Mouse (Mus musculus): ENCODE data around the gene Polr3h. TPM values are rescaled to one million over a fixed set of nuclear protein-coding genes. Genes with fewer than 3 reads are reported as not detected.

Gene Polr3h
- polyA plus RNA-seq, 1 experiment from 2014 or later = 76.8 TPM

DNA sequence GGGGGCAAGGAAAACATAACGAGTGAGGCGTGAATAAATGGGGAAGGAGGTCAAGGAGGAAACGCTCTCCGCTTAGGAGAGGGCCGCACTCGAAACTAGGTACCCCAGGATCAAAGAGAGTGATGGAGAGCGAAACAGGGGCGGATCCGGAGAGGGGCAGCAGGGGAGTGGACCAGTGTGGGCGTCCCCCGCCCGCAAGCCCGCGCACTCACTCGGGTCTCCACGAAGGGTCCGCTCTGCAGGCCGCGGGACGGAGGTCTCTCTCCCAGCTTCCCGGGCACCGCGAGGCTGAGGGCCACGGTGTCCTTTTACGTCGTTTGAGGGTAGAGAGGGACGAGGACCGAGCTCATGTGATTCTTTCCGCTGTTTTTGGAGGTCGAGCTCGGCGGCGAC is 68.3 kb downstream of the Polr3h start:
- WGBS = under 1% methylated on average over 33 of the region's 33 CpGs
- Histone ChIP-seq H3K4me3 (peak overlapping the region; percentile 92), H3K27ac (peak overlapping the region; percentile 95), H3K9me3 (no peaks in the 10 kb centered on the region), H3K4me1 (replicated peaks) (peaks cover 38% of the 10 kb centered on the region), H3K9ac (peak overlapping the region; percentile 88), H3K27me3 (no peaks in the 10 kb centered on the region), H3K4me2 (peak overlapping the region; percentile 95), H3K36me3 (0 out of 2 replicates have a peak, but pooled peaks cover 4% of the 10 kb centered on the region)
- ATAC-seq (ENCODE audit: low FRiP score) = no peak

- H3K9ac ChIP-seq = peak overlapping the region; percentile 88
- peak overlapping the region; percentile 92 for H3K4me3 ChIP-seq
- ATAC-seq (ENCODE audit: low FRiP score) = no peak
- peak overlapping the region; percentile 95 for H3K27ac ChIP-seq
- 2% methylated on average over 14 of the region's 14 CpGs for WGBS
- H3K9me3 ChIP-seq = no peaks in the 10 kb centered on the region
- H3K36me3 ChIP-seq = 0 out of 2 replicates have a peak, but pooled peaks cover 6% of the 10 kb centered on the region
- H3K4me2 ChIP-seq = peak overlapping the region; percentile 95
- H3K4me1 ChIP-seq (replicated peaks) = peaks cover 38% of the 10 kb centered on the region
- no peaks in the 10 kb centered on the region for H3K27me3 ChIP-seq
These were observed 68.9 kb downstream of the Polr3h start for GRCm38 (mm10) chr15:81856938-81857723.

DNA sequence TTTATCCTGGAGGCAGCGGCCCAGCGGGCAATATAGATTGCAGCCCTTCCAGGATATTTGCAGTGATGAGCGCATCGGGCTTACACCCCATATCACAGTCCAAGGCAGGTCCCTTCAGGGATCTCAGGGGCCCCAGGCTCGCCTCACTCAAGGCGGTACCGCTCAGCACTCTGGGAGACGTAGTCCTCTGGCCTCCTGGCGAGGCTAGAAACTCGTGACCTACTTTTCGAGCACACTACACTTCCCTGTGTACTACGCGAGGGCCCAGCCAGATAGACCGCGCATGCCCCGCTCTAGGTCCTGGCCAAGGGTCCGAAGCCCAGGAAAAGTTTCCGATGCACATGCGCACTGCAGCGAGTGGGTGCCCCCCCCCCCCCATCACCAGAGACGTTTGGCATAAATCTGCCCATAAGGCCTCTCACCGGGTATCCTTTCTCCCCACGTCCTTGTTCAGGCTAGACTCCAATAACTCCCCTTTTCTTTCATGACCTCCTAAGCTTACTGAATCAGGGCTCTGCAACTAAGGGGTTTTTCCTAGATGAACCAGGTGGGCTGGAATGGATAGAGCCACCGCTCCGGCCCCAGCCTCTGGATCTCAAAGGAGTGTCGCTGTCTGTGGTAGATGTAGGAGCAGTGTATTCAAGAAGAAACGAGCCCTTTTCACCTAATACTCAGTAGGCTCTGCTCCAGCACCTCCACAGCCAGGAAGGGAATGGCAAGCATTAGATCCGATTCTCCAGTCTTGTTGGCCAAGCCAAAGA is 69.8 kb downstream of the Polr3h start:
- Histone ChIP-seq H3K4me3 (peak overlapping the region; percentile 92), H3K9me3 (no peaks in the 10 kb centered on the region), H3K9ac (peak overlapping the region; percentile 88), H3K27me3 (no peaks in the 10 kb centered on the region), H3K4me2 (peak overlapping the region; percentile 95), H3K4me1 (replicated peaks) (peaks cover 38% of the 10 kb centered on the region), H3K27ac (peak overlapping the region; percentile 95), H3K36me3 (peaks cover 16% of the 10 kb centered on the region)
- ATAC-seq (ENCODE audit: low FRiP score) = peak; percentile 88
- WGBS = under 1% methylated on average over 28 of the region's 28 CpGs

- H3K4me3 ChIP-seq = no peak overlapping the region
- H3K4me2 ChIP-seq = no peak overlapping the region
- no peak overlapping the region for H3K9ac ChIP-seq
- H3K27me3 ChIP-seq = no peaks in the 10 kb centered on the region
- no peak for ATAC-seq (ENCODE audit: low FRiP score)
- H3K27ac ChIP-seq = no peak overlapping the region
- H3K36me3 ChIP-seq = peaks cover 40% of the 10 kb centered on the region
- H3K4me1 ChIP-seq (replicated peaks) = peaks cover 21% of the 10 kb centered on the region
- H3K9me3 ChIP-seq = no peaks in the 10 kb centered on the region
- WGBS = 95% methylated on average over 7 of the region's 7 CpGs
These were observed 73.0 kb downstream of the Polr3h start for GRCm38 (mm10) chr15:81853081-81853480.

- H3K4me3 ChIP-seq = no peak overlapping the region
- H3K27ac ChIP-seq = no peak overlapping the region
- H3K4me1 ChIP-seq (replicated peaks) = peaks cover 21% of the 10 kb centered on the region
- no peak for ATAC-seq (ENCODE audit: low FRiP score)
- H3K9me3 ChIP-seq = no peaks in the 10 kb centered on the region
- H3K36me3 ChIP-seq = peaks cover 45% of the 10 kb centered on the region
- H3K9ac ChIP-seq = no peak overlapping the region
- 92% methylated on average over 9 of the region's 9 CpGs for WGBS
- no peaks in the 10 kb centered on the region for H3K27me3 ChIP-seq
- no peak overlapping the region for H3K4me2 ChIP-seq
These were observed 73.5 kb downstream of the Polr3h start for GRCm38 (mm10) chr15:81852411-81853000.

GRCm38 (mm10) chr15:81851375-81851774 is 74.7 kb downstream of the Polr3h start:
- 97% methylated on average over 15 of the region's 15 CpGs for WGBS
- Histone ChIP-seq H3K9me3 (no peaks in the 10 kb centered on the region), H3K4me3 (no peak overlapping the region), H3K4me1 (replicated peaks) (peaks cover 10% of the 10 kb centered on the region), H3K4me2 (no peak overlapping the region), H3K27ac (no peak overlapping the region), H3K27me3 (no peaks in the 10 kb centered on the region), H3K9ac (no peak overlapping the region), H3K36me3 (peaks cover 51% of the 10 kb centered on the region)
- ATAC-seq (ENCODE audit: low FRiP score) = no peak

DNA sequence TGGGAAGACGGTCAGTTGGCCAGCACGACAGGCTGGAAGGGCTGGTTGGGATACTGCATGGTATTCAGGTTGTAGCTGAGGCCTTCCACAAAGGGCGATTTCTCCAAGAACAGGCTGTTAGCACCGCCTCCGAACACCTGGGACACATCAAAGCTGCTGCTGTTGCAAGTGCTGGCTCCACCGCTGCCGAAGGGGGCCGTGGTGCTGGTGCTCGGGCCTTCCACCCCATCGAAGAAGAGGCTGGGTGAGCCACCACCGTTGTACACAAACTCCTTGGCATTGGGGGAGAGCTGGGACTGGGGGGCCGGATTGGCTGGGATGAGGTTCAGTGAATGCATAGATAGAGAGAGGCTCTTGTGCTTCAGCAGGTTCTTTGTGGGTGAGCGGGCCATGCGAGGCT is 75.3 kb downstream of the Polr3h start:
- 88% methylated on average over 14 of the region's 14 CpGs for WGBS

GRCm38 (mm10) chr15:81849104-81849503 is 76.9 kb downstream of the Polr3h start:
- no peak overlapping the region for H3K27ac ChIP-seq
- no peaks in the 10 kb centered on the region for H3K4me1 ChIP-seq (replicated peaks)
- no peak for ATAC-seq (ENCODE audit: low FRiP score)
- H3K27me3 ChIP-seq = no peaks in the 10 kb centered on the region
- peaks cover 50% of the 10 kb centered on the region for H3K36me3 ChIP-seq
- H3K9ac ChIP-seq = no peak overlapping the region
- 90% methylated on average over 9 of the region's 9 CpGs for WGBS
- H3K4me3 ChIP-seq = no peak overlapping the region
- H3K4me2 ChIP-seq = no peak overlapping the region
- no peaks in the 10 kb centered on the region for H3K9me3 ChIP-seq

More for the DNA sequence above, 75.3 kb downstream of the Polr3h start:
- no peaks in the 10 kb centered on the region for H3K27me3 ChIP-seq
- H3K9me3 ChIP-seq = no peaks in the 10 kb centered on the region
- no peak for ATAC-seq (ENCODE audit: low FRiP score)
- H3K4me3 ChIP-seq = no peak overlapping the region
- H3K4me1 ChIP-seq (replicated peaks) = peaks cover 10% of the 10 kb centered on the region
- H3K36me3 ChIP-seq = peaks cover 51% of the 10 kb centered on the region
- no peak overlapping the region for H3K9ac ChIP-seq
- no peak overlapping the region for H3K27ac ChIP-seq
- no peak overlapping the region for H3K4me2 ChIP-seq

DNA sequence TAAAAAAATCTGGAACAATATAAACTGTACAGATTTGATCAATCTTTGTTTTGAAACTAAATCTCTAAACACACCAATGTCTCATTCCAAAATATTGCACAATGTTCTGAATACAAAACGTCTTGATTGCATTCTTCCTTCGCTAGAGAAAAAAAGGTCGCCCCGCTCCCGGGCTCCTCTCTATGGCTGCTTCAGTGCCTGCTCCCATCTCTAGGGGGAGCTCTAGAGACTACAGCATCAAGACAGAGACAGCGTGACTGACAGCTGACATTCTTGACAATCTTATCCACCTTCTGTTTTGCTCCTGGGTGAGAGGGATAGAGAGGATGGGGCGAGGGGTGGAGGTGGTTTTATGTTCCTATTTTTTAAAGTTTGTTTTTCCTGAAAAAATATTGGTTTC is 77.7 kb downstream of the Polr3h start:
- no peaks in the 10 kb centered on the region for H3K9me3 ChIP-seq
- H3K27me3 ChIP-seq = no peaks in the 10 kb centered on the region
- H3K4me1 ChIP-seq (replicated peaks) = no peaks in the 10 kb centered on the region
- no peak overlapping the region for H3K4me2 ChIP-seq
- ATAC-seq (ENCODE audit: low FRiP score) = no peak
- H3K4me3 ChIP-seq = no peak overlapping the region
- H3K36me3 ChIP-seq = peaks cover 47% of the 10 kb centered on the region
- H3K9ac ChIP-seq = no peak overlapping the region
- WGBS = 46% methylated on average over 7 of the region's 7 CpGs
- H3K27ac ChIP-seq = no peak overlapping the region

DNA sequence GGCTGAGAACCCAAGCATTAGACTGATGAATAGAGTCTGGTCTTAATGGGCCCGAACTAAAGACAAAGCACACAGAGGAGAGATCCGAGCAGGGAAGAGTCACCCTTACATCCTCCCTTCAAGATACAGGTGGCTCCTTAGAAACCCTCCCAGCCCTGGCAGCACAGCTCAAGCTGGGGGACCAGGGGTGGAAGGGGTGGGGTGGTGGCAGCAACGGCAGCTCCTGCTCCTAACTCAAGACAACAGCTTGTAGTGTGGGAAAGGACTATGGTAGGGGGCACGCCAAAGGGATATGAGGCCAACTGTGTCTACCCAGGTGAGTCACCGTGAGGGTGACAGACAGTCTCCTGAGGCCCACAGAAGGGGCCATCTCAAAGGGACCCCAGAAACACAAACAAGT is 78.2 kb downstream of the Polr3h start:
- no peak overlapping the region for H3K4me2 ChIP-seq
- no peak overlapping the region for H3K9ac ChIP-seq
- peaks cover 47% of the 10 kb centered on the region for H3K36me3 ChIP-seq
- H3K4me1 ChIP-seq (replicated peaks) = no peaks in the 10 kb centered on the region
- H3K27ac ChIP-seq = no peak overlapping the region
- no peaks in the 10 kb centered on the region for H3K27me3 ChIP-seq
- WGBS = 89% methylated on average over 5 of the region's 5 CpGs
- H3K4me3 ChIP-seq = no peak overlapping the region
- no peak for ATAC-seq (ENCODE audit: low FRiP score)
- no peaks in the 10 kb centered on the region for H3K9me3 ChIP-seq

GRCm38 (mm10) chr15:81847161-81847560 is 78.9 kb downstream of the Polr3h start:
- 93% methylated on average over 4 of the region's 4 CpGs for WGBS
- H3K4me2 ChIP-seq = no peak overlapping the region
- no peaks in the 10 kb centered on the region for H3K4me1 ChIP-seq (replicated peaks)

DNA sequence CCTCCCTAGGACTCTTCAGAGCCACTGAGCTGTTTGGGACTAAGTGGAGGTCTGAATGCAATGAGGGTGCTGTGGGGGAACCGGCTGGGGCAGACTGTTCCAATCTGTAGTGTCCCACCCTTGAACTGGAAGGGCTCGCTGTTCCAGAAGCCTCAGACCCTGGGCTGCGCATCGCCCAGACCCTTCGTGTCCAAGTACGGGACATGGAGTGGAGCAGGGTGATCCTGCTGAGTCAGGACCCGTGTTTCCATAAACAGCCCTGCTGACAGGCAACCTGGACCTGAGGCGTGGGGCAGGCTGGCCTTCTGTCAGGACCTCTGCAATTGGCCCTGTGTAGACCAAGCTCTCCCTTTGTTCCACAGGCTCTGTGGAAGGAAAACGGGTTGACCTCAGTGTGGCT is 79.3 kb downstream of the Polr3h start:
- Histone ChIP-seq H3K4me1 (replicated peaks) (no peaks in the 10 kb centered on the region), H3K9me3 (no peaks in the 10 kb centered on the region), H3K4me2 (no peak overlapping the region), H3K36me3 (peaks cover 41% of the 10 kb centered on the region), H3K27ac (no peak overlapping the region), H3K27me3 (no peaks in the 10 kb centered on the region), H3K4me3 (no peak overlapping the region), H3K9ac (no peak overlapping the region)
- WGBS = 87% methylated on average over 9 of the region's 9 CpGs
- no peak for ATAC-seq (ENCODE audit: low FRiP score)

More at GRCm38 (mm10) chr15:81847161-81847560, 78.9 kb downstream of the Polr3h start:
- Histone ChIP-seq H3K27ac (no peak overlapping the region), H3K9ac (no peak overlapping the region), H3K4me3 (no peak overlapping the region), H3K9me3 (no peaks in the 10 kb centered on the region), H3K36me3 (peaks cover 45% of the 10 kb centered on the region), H3K27me3 (no peaks in the 10 kb centered on the region)
- ATAC-seq (ENCODE audit: low FRiP score) = no peak
